Mouse (Mus musculus) C2C12 (cell line): ENCODE data around the gene Syngr4. TPM values are rescaled to one million over a fixed set of nuclear protein-coding genes. Genes with fewer than 3 reads are reported as not detected.
"Not testable (repeated sequence)": the region's sequence is repeated elsewhere in the genome, so short reads cannot be mapped to it uniquely, and the experiment has no call there.

ENCODE experiments used
- H3K27me3 ChIP-seq: one replicate; pipeline ENCODE4 v1.6.1; 2011; ENCODE audit not compliant: control insufficient read depth, insufficient read depth, insufficient read length
- H3K36me3 ChIP-seq: one replicate; pipeline ENCODE4 v1.6.1; 2011; ENCODE audit not compliant: control insufficient read depth, insufficient read depth
- H3K4me3 ChIP-seq: one replicate; pipeline ENCODE4 v1.5.1; 2011; ENCODE audit warnings: mild to moderate bottlenecking, control low read depth; ENCODE audit not compliant: poor library complexity, insufficient read depth, severe bottlenecking
- H3K79me2 ChIP-seq: one replicate; pipeline ENCODE4 v1.6.1; 2011; ENCODE audit not compliant: control insufficient read depth, insufficient read depth
- H3K79me3 ChIP-seq: one replicate; pipeline ENCODE4 v1.6.1; 2011; ENCODE audit warnings: low read depth, control low read depth
- H3ac ChIP-seq: one replicate; pipeline ENCODE3; 2011; ENCODE audit warnings: low read depth; ENCODE audit not compliant: control insufficient read depth, insufficient read length
- CEBPB ChIP-seq: IDR thresholded peaks from one replicate; pipeline ENCODE4 v1.6.1; 2011; ENCODE audit warnings: low read depth, mild to moderate bottlenecking, control low read depth, moderate library complexity
- CTCF ChIP-seq: IDR thresholded peaks from one replicate; pipeline ENCODE4 v1.5.1; 2011; ENCODE audit not compliant: control insufficient read depth, insufficient read depth, insufficient read length
- FOSL1 ChIP-seq: IDR thresholded peaks from one replicate; pipeline ENCODE4 v1.8.0; 2011; ENCODE audit warnings: mild to moderate bottlenecking, low read length; ENCODE audit not compliant: poor library complexity, insufficient read depth, severe bottlenecking
- MAX ChIP-seq: IDR thresholded peaks from one replicate; pipeline ENCODE4 v1.6.1; 2011; ENCODE audit warnings: mild to moderate bottlenecking, control low read depth
- MYOD1 ChIP-seq: IDR thresholded peaks from one replicate; pipeline ENCODE4 v1.6.1; 2011; ENCODE audit warnings: low read depth; ENCODE audit not compliant: control insufficient read depth, insufficient read length
- MYOG ChIP-seq: IDR thresholded peaks from one replicate; pipeline ENCODE4 v1.6.1; 2011; ENCODE audit not compliant: control insufficient read depth, insufficient read length; ENCODE audit errors: extremely low read depth
- USF1 ChIP-seq: IDR thresholded peaks from one replicate; pipeline ENCODE4 v1.6.1; 2011; ENCODE audit warnings: low read depth, mild to moderate bottlenecking, control low read depth, moderate library complexity
- long read RNA-seq, 2 experiments: library from polyadenylated mRNA; unstranded; transcript quantifications; one replicate each; pipeline ENCODE4 v2.0.0; 2019 to 2020
- polyA plus RNA-seq: library from polyadenylated mRNA; unstranded; fragments of >200 nt; fragmentation: generic; extraction: Trizol; gene quantifications from one replicate; pipeline ENCODE4 v1.2.1, GENCODE M21; 2012; ENCODE audit warnings: missing spikeins

The Syngr4 gene
- 0.15 TPM for polyA plus RNA-seq
- long read RNA-seq, experiment 1, partial matches to known transcripts: 0 of 1 reads
- long read RNA-seq, experiment 1, other reads (novel, unspliced or antisense): 0 of 1 reads
- long read RNA-seq, experiment 2, partial matches to known transcripts: 0 of 1 reads
- long read RNA-seq, experiment 2, other reads (novel, unspliced or antisense): 1 of 1 reads

GRCm38 (mm10) chr7:45896517-45897257 lies at the start of gene Syngr4, which contains the start of gene Tmem143:
Gene Syngr4 (minus strand): TSS chr7:45896714.
Gene Tmem143 (plus strand): TSS chr7:45896941.
- Histone ChIP-seq H3K36me3 (no peaks in the 10 kb centered on the region), H3K79me2 (no peaks in the 10 kb centered on the region), H3K79me3 (no peaks in the 10 kb centered on the region), H3K4me3 (peak within 1 kb of the TSS; percentile 41), H3K27me3 (no peaks in the 10 kb centered on the region), H3ac (peak within 1 kb of the TSS; percentile 62)
- no peak for TF ChIP-seq MYOG
- TF ChIP-seq CEBPB: no peak
- TF ChIP-seq USF1: no peak
- TF ChIP-seq MYOD1: no peak
- TF ChIP-seq FOSL1: no peak
- no peak for TF ChIP-seq MAX
- no peak for TF ChIP-seq CTCF

GRCm38 (mm10) chr7:45943280-45943679 lies 46.8 kb upstream of the Syngr4 start:
- H3K4me3 ChIP-seq, H3K79me2 ChIP-seq, H3K36me3 ChIP-seq, H3K27me3 ChIP-seq, H3K79me3 ChIP-seq, H3ac ChIP-seq: not testable (repeated sequence)

- Histone ChIP-seq H3K27me3 (no peaks in the 10 kb centered on the region), H3ac (no peak overlapping the region), H3K4me3 (no peak overlapping the region), H3K79me3 (no peaks in the 10 kb centered on the region), H3K36me3 (no peaks in the 10 kb centered on the region), H3K79me2 (no peaks in the 10 kb centered on the region)
- TF ChIP-seq USF1: no peak
Observed at GRCm38 (mm10) chr7:45941986-45942385, 45.5 kb upstream of the Syngr4 start.

- H3K36me3 ChIP-seq: no peaks in the 10 kb centered on the region
Observed at GRCm38 (mm10) chr7:45939836-45940235, 43.3 kb upstream of the Syngr4 start.

GRCm38 (mm10) chr7:45935114-45935513 lies 38.6 kb upstream of the Syngr4 start:
- Histone ChIP-seq H3K4me3 (no peak overlapping the region), H3K79me2 (no peaks in the 10 kb centered on the region), H3ac (no peak overlapping the region), H3K36me3 (peaks cover 11% of the 10 kb centered on the region), H3K79me3 (no peaks in the 10 kb centered on the region), H3K27me3 (no peaks in the 10 kb centered on the region)
- TF ChIP-seq FOSL1 (no peak), CTCF (peak; percentile 39), USF1 (no peak), MYOD1 (no peak)

More at GRCm38 (mm10) chr7:45939836-45940235, 43.3 kb upstream of the Syngr4 start:
- Histone ChIP-seq H3ac (no peak overlapping the region), H3K4me3 (no peak overlapping the region), H3K79me3 (no peaks in the 10 kb centered on the region), H3K79me2 (no peaks in the 10 kb centered on the region), H3K27me3 (no peaks in the 10 kb centered on the region)
- TF ChIP-seq USF1: no peak
- TF ChIP-seq MAX: no peak

GRCm38 (mm10) chr7:45933766-45934165 lies 37.3 kb upstream of the Syngr4 start:
- H3K4me3 ChIP-seq, H3K79me2 ChIP-seq, H3K79me3 ChIP-seq, H3ac ChIP-seq, H3K27me3 ChIP-seq: not testable (repeated sequence)
- peaks cover 11% of the 10 kb centered on the region for H3K36me3 ChIP-seq

GRCm38 (mm10) chr7:45929688-45930087 lies 33.2 kb upstream of the Syngr4 start:
- H3K36me3 ChIP-seq: peaks cover 34% of the 10 kb centered on the region
- H3K27me3 ChIP-seq: no peaks in the 10 kb centered on the region
- H3K79me3 ChIP-seq: peaks cover 2% of the 10 kb centered on the region
- H3ac ChIP-seq: no peak overlapping the region
- TF ChIP-seq CEBPB (no peak), CTCF (no peak), MAX (no peak), MYOD1 (no peak), FOSL1 (no peak), MYOG (no peak), USF1 (no peak)
- no peaks in the 10 kb centered on the region for H3K79me2 ChIP-seq
- no peak overlapping the region for H3K4me3 ChIP-seq
